In the genomic region with DNA sequence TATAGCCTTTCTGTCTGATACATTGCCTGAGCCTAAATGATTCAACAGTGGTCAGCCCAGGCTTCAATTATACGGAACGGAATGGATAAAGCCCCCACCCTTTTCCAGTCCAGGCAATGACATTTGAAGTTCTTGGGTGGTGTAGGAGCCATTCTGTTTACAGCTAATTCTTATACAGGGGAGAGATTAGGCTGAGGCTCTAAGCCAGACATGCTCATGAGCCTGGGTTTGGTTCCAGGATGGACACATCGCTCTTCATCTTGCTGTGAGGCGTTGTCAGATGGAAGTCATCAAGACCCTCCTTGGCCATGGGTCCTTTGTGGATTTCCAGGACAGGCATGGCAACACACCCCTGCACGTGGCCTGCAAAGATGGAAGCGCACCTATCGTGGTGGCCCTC, we compare ENCODE assay signal across 29 mouse cellular contexts. TPM values are rescaled to one million over a fixed set of nuclear protein-coding genes. Genes with fewer than 3 reads are reported as not detected.
DNase-seq lines count a peak whose midpoint lies in the region; ATAC-seq and TF ChIP-seq lines count a peak whose summit lies in the region.
"Had no signal": no experiment of that assay in that cellular context is flagged by ENCODE, and none has a peak within 500 bp of the region (broad histone marks: within the 10 kb centered on the region; RNA-seq: fewer than 3 reads in every experiment).

No protein-coding gene starts in this region.

- TF ChIP-seq POLR2A in liver, adult 2 months (IDR thresholded peaks at IDR 0.05; ENCODE audit: extremely low read depth, insufficient read depth, low read length), result no peak

- peaks cover 50% of the 10 kb centered on the region for H3K36me3 ChIP-seq in liver, adult 2 months (ENCODE audit: control insufficient read depth, insufficient read depth, low read length)
- peaks cover 21% of the 10 kb centered on the region for H3K36me3 ChIP-seq in lung, embryonic 16.5 days (ENCODE audit: control insufficient read depth, insufficient read depth, low read length)
- H3K36me3 ChIP-seq in midbrain, embryonic 11.5 days (ENCODE audit: control insufficient read depth, insufficient read depth, low read length), result peaks cover 3% of the 10 kb centered on the region
- H3K36me3 ChIP-seq in midbrain, embryonic 15.5 days (replicated peaks), result peaks cover 41% of the 10 kb centered on the region; the same call in 1 of the 2 replicates

- DNase-seq in liver, adult 2 months (ENCODE audit: extremely low read depth, low read depth, low spot score), result no peak
- no peak for DNase-seq in liver
- no peak for DNase-seq in lung, adult 18-20 months
- peak; percentile 23 for DNase-seq in midbrain, embryonic 11.5 days (ENCODE audit: low spot score, missing footprints)
- DNase-seq: adrenal gland, adult 2 months; adrenal gland, postnatal 10 days; adrenal gland, postnatal 25 days; cerebellum, adult 11 months; cerebellum, adult 18-20 months; cerebellum, adult 8-10 months; cerebellum, adult 9-11 months; cerebellum, postnatal 14 days; cerebellum, postnatal 36 days; embryo, embryonic 11 days had no signal

- H3K4me3 ChIP-seq in liver, adult 2 months (ENCODE audit: insufficient read depth, low read depth, low read length), result no peak overlapping the region
- no peak overlapping the region for H3K4me3 ChIP-seq in lung, embryonic 16.5 days (ENCODE audit: low read length)
- no peak overlapping the region for H3K4me3 ChIP-seq in midbrain, embryonic 11.5 days (ENCODE audit: low read depth, low read length)
- H3K4me3 ChIP-seq in midbrain, embryonic 15.5 days, result no peak overlapping the region
- H3K4me3 ChIP-seq: embryonic facial prominence, embryonic 13.5 days; embryonic facial prominence, embryonic 15.5 days; erythroblast, embryonic 14.5 days; forebrain, embryonic 10.5 days; forebrain, embryonic 12.5 days had no signal

- peak; percentile 61 for ATAC-seq in lung, embryonic 16.5 days (ENCODE audit: low read depth)
- ATAC-seq in midbrain, embryonic 11.5 days (ENCODE audit: low FRiP score), result no peak
- no peak for ATAC-seq in midbrain, embryonic 15.5 days (replicated peaks)
- ATAC-seq: forebrain, embryonic 14.5 days had no signal

- no peak for TF ChIP-seq CTCF in liver, adult 2 months (IDR thresholded peaks at IDR 0.05; ENCODE audit: low read depth, low read length)

- H3K27me3 ChIP-seq in liver, adult 2 months (ENCODE audit: control insufficient read depth, insufficient read depth, low read length), result no peaks in the 10 kb centered on the region
- H3K27me3 ChIP-seq in lung, embryonic 16.5 days (ENCODE audit: control insufficient read depth, insufficient read depth, low read depth, low read length), result no peaks in the 10 kb centered on the region
- H3K27me3 ChIP-seq in midbrain, embryonic 11.5 days (ENCODE audit: control insufficient read depth, insufficient read depth, low read length), result no peaks in the 10 kb centered on the region
- no peaks in the 10 kb centered on the region for H3K27me3 ChIP-seq in midbrain, embryonic 15.5 days (replicated peaks)
- H3K27me3 ChIP-seq: embryonic facial prominence, embryonic 13.5 days; embryonic facial prominence, embryonic 15.5 days; forebrain, embryonic 12.5 days had no signal

- no peaks in the 10 kb centered on the region; the same call in 1 of the 2 replicates for H3K79me2 ChIP-seq in liver, adult 2 months (ENCODE audit: control insufficient read depth, insufficient read depth, low read length)

- 91% methylated on average over 7 of the region's 7 CpGs for WGBS in liver, adult 2 months
- WGBS in lung, embryonic 16.5 days, result 78% methylated on average over 7 of the region's 7 CpGs
- WGBS in midbrain, embryonic 11.5 days, result 94% methylated on average over 7 of the region's 7 CpGs
- 93% methylated on average over 7 of the region's 7 CpGs for WGBS in midbrain, embryonic 15.5 days

- H3K9ac ChIP-seq in liver, adult 2 months (ENCODE audit: low read depth, low read length), result no peak overlapping the region
- H3K9ac ChIP-seq in lung, embryonic 16.5 days (ENCODE audit: low read length), result no peak overlapping the region
- no peak overlapping the region for H3K9ac ChIP-seq in midbrain, embryonic 11.5 days (ENCODE audit: low read length)
- no peak overlapping the region for H3K9ac ChIP-seq in midbrain, embryonic 15.5 days
- H3K9ac ChIP-seq: embryonic facial prominence, embryonic 13.5 days; embryonic facial prominence, embryonic 15.5 days; forebrain, embryonic 12.5 days had no signal

- peak overlapping the region; percentile 3 for H3K27ac ChIP-seq in liver, adult 2 months (replicated peaks; ENCODE audit: insufficient read depth, low read depth, low read length)
- H3K27ac ChIP-seq in lung, embryonic 16.5 days (ENCODE audit: low read length), result no peak overlapping the region
- H3K27ac ChIP-seq in midbrain, embryonic 11.5 days (ENCODE audit: low read depth, low read length), result no peak overlapping the region
- no peak overlapping the region for H3K27ac ChIP-seq in midbrain, embryonic 15.5 days
- H3K27ac ChIP-seq: embryonic facial prominence, embryonic 13.5 days; embryonic facial prominence, embryonic 15.5 days; forebrain, embryonic 10.5 days; forebrain, embryonic 12.5 days had no signal

- peaks cover 10% of the 10 kb centered on the region for H3K4me1 ChIP-seq in liver, adult 2 months (ENCODE audit: control insufficient read depth, insufficient read depth, low read length)
- peaks cover 13% of the 10 kb centered on the region for H3K4me1 ChIP-seq in lung, embryonic 16.5 days (replicated peaks; ENCODE audit: control insufficient read depth, insufficient read depth, low read length)
- H3K4me1 ChIP-seq in midbrain, embryonic 11.5 days (ENCODE audit: control insufficient read depth, insufficient read depth, low read length), result no peaks in the 10 kb centered on the region
- H3K4me1 ChIP-seq in midbrain, embryonic 15.5 days, result no peaks in the 10 kb centered on the region; the same call in 1 of the 2 replicates
- H3K4me1 ChIP-seq: embryonic facial prominence, embryonic 13.5 days; embryonic facial prominence, embryonic 15.5 days; forebrain, embryonic 10.5 days; forebrain, embryonic 12.5 days had no signal

- no peak overlapping the region for H3K4me2 ChIP-seq in lung, embryonic 16.5 days (ENCODE audit: low read depth, low read length)
- H3K4me2 ChIP-seq in midbrain, embryonic 11.5 days, result no peak overlapping the region
- H3K4me2 ChIP-seq in midbrain, embryonic 15.5 days, result no peak overlapping the region
- H3K4me2 ChIP-seq: embryonic facial prominence, embryonic 13.5 days; embryonic facial prominence, embryonic 15.5 days; forebrain, embryonic 12.5 days had no signal

- H3K9me3 ChIP-seq in lung, embryonic 16.5 days (ENCODE audit: control insufficient read depth, low read length), result no peaks in the 10 kb centered on the region
- H3K9me3 ChIP-seq in midbrain, embryonic 11.5 days (ENCODE audit: control insufficient read depth, low read length), result no peaks in the 10 kb centered on the region
- no peaks in the 10 kb centered on the region for H3K9me3 ChIP-seq in midbrain, embryonic 15.5 days
- H3K9me3 ChIP-seq: embryonic facial prominence, embryonic 13.5 days; embryonic facial prominence, embryonic 15.5 days; forebrain, embryonic 10.5 days; forebrain, embryonic 12.5 days had no signal

RNA-seq across cellular contexts. Expression of a gene that starts 55.6 kb away (rescaled TPM):
- not detected in 2 replicates for total RNA-seq in liver, adult 2 months (2014; rRNA removed)
- polyA plus RNA-seq in liver, adult 2 months (2012; rRNA removed), result not detected in 2 replicates
- not detected in 2 replicates for polyA plus RNA-seq in lung, embryonic 16.5 days (2015; fragmentation: Nextera tagmentation; extraction: Ambion mirVana)
- polyA plus RNA-seq in midbrain, embryonic 11.5 days (2014; fragmentation: Nextera tagmentation; extraction: Ambion mirVana), result not detected in 2 replicates
- polyA plus RNA-seq in midbrain, embryonic 15.5 days (2015; fragmentation: Nextera tagmentation; extraction: Ambion mirVana), result not detected in 2 replicates
- total RNA-seq: adrenal gland, adult 2 months; adrenal gland, postnatal 10 days; adrenal gland, postnatal 25 days; adrenal gland, postnatal 4 days; common myeloid progenitor, adult 5-6 weeks; ES-E14; MEL had no signal
- polyA plus RNA-seq: adrenal gland, adult 2 months; brain, embryonic 14.5 days; C2C12; embryonic facial prominence, embryonic 11.5 days; embryonic facial prominence, embryonic 13.5 days; embryonic facial prominence, embryonic 15.5 days; erythroblast, embryonic 14.5 days; forebrain, embryonic 10.5 days; forebrain, embryonic 12.5 days; forebrain, embryonic 14.5 days had no signal
